8 mouse cellular contexts compared by ENCODE assay signal in genomic region chr4:46304757-46305384, GRCm38 (mm10). TPM values are rescaled to one million over a fixed set of nuclear protein-coding genes. Genes with fewer than 3 reads are reported as not detected.
A peak's percentile ranks its signal among the peaks of the same experiment; 100 is the strongest.
DNase-seq lines count a peak whose midpoint lies in the region; ATAC-seq and TF ChIP-seq lines count a peak whose summit lies in the region.

No protein-coding gene starts in this region.

- H3K27ac ChIP-seq in gastrocnemius, adult 2 months = peak overlapping the region; percentile 93

- intact Hi-C loops in gastrocnemius, adult 2 months (cut with DNase I) = loop anchor here (2.0 to 5.0 kb wide), 2 partner anchors 42 to 100 kb away; no protein-coding TSS in a partner anchor

- peak; percentile 95 for DNase-seq in gastrocnemius, adult 2 months
- DNase-seq in induced T-regulatory cell, adult 2 months (ENCODE audit: low read depth) = peak; percentile 76
- peak; percentile 61 to 69 for DNase-seq in left cerebral cortex, adult 8-10 months (ENCODE audit: low spot score in 2 of 2)
- DNase-seq in right cerebral cortex, adult 18-20 months = peak; percentile 87
- DNase-seq in urinary bladder, postnatal 10 days (ENCODE audit: low spot score) = peak; percentile 52

- H3K4me3 ChIP-seq in gastrocnemius, adult 2 months = peak overlapping the region; percentile 75

- TF ChIP-seq CTCF in gastrocnemius, adult 2 months (IDR thresholded peaks at IDR 0.05) = peak; percentile 26; the same call in 1 of the 2 replicates

- peak; percentile 78 for ATAC-seq in activated CD4-positive, CD25-positive, alpha-beta regulatory T cell, adult 4 months
- peak; percentile 57 for ATAC-seq in common myeloid progenitor, adult 5-6 weeks (replicated peaks; ENCODE audit: low read depth, poor library complexity, severe bottlenecking)
- ATAC-seq in megakaryocyte, adult 5-6 weeks (ENCODE audit: poor library complexity, severe bottlenecking) = peak; percentile 84

RNA-seq across cellular contexts. Expression of gene Foxe1, which starts 38.5 kb away (rescaled TPM):
- not detected for polyA plus RNA-seq in activated CD4-positive, CD25-positive, alpha-beta regulatory T cell, adult 4 months (2017; shearing (Covaris generic))
- total RNA-seq in common myeloid progenitor, adult 5-6 weeks (2017) = 0.34 TPM in 1 of 2 replicates, not detected in the other
- not detected for total RNA-seq in gastrocnemius, adult 2 months (2021)
- not detected for total RNA-seq in left cerebral cortex, adult 8-10 months (2022)
- total RNA-seq in megakaryocyte, adult 5-6 weeks (2015) = 0.11 TPM in 1 of 2 replicates, not detected in the other
- not detected in 2 replicates for total RNA-seq in megakaryocyte, adult 5-6 weeks (2017)

Comparison
In these comparisons a context has a peak if more than half of its experiments do, and no peak if none do; other contexts are left out.
1. Peak in every context shown above with its lines: DNase-seq, ATAC-seq, H3K4me3 ChIP-seq and H3K27ac ChIP-seq.